Mouse (Mus musculus): ENCODE data around the gene Aes. TPM values are rescaled to one million over a fixed set of nuclear protein-coding genes. Genes with fewer than 3 reads are reported as not detected.

Aes gene
- 632 and 683 TPM in 2 replicates for polyA plus RNA-seq (2015; fragmentation: Nextera tagmentation; extraction: Ambion mirVana)

- H3K9ac ChIP-seq (replicated peaks; ENCODE audit: low read depth, low read length), result peak within 1 kb of the TSS; percentile 99
- H3K27me3 ChIP-seq (replicated peaks; ENCODE audit: control insufficient read depth, insufficient read depth, low read length), result no peaks in the 10 kb centered on the region
- no peaks in the 10 kb centered on the region; the same call in 1 of the 2 replicates for H3K36me3 ChIP-seq (ENCODE audit: control insufficient read depth, insufficient read depth)
- 2% methylated on average over 11 of the region's 53 CpGs for WGBS
- peak within 1 kb of the TSS; percentile 89 for H3K4me2 ChIP-seq (ENCODE audit: low read length)
- ATAC-seq, result peak; percentile 77
- H3K4me3 ChIP-seq (replicated peaks; ENCODE audit: low read length), result peak within 1 kb of the TSS; percentile 89
- H3K27ac ChIP-seq (ENCODE audit: low read length), result peak within 1 kb of the TSS; percentile 86
- peaks cover 42% of the 10 kb centered on the region for H3K4me1 ChIP-seq (replicated peaks; ENCODE audit: control insufficient read depth, insufficient read depth, low read length)
- H3K9me3 ChIP-seq (ENCODE audit: control insufficient read depth, low read length), result no peaks in the 10 kb centered on the region
These were observed at the start of gene Aes for GRCm38 (mm10) chr10:81559163-81559626. TSS of gene Aes (plus strand) at chr10:81559488.

GRCm38 (mm10) chr10:81510246-81510810 lies 49.0 kb upstream of the Aes start:
- Histone ChIP-seq H3K36me3 (ENCODE audit: control insufficient read depth, insufficient read depth) (no peaks in the 10 kb centered on the region), H3K4me1 (replicated peaks; ENCODE audit: control insufficient read depth, insufficient read depth, low read length) (no peaks in the 10 kb centered on the region), H3K9me3 (ENCODE audit: control insufficient read depth, low read length) (no peaks in the 10 kb centered on the region), H3K27me3 (replicated peaks; ENCODE audit: control insufficient read depth, insufficient read depth, low read length) (no peaks in the 10 kb centered on the region), H3K27ac (ENCODE audit: low read length) (no peak overlapping the region), H3K4me2 (ENCODE audit: low read length) (no peak overlapping the region), H3K9ac (replicated peaks; ENCODE audit: low read depth, low read length) (no peak overlapping the region), H3K4me3 (replicated peaks; ENCODE audit: low read length) (no peak overlapping the region)
- 82% methylated on average over 14 of the region's 14 CpGs for WGBS
- no peak for ATAC-seq

GRCm38 (mm10) chr10:81513798-81514197 lies 45.5 kb upstream of the Aes start:
- no peak overlapping the region for H3K4me3 ChIP-seq (replicated peaks; ENCODE audit: low read length)
- no peaks in the 10 kb centered on the region for H3K9me3 ChIP-seq (ENCODE audit: control insufficient read depth, low read length)
- no peaks in the 10 kb centered on the region for H3K36me3 ChIP-seq (ENCODE audit: control insufficient read depth, insufficient read depth)
- H3K27me3 ChIP-seq (replicated peaks; ENCODE audit: control insufficient read depth, insufficient read depth, low read length), result no peaks in the 10 kb centered on the region
- no peak overlapping the region for H3K27ac ChIP-seq (ENCODE audit: low read length)
- no peak overlapping the region for H3K9ac ChIP-seq (replicated peaks; ENCODE audit: low read depth, low read length)
- no peaks in the 10 kb centered on the region for H3K4me1 ChIP-seq (replicated peaks; ENCODE audit: control insufficient read depth, insufficient read depth, low read length)
- H3K4me2 ChIP-seq (ENCODE audit: low read length), result no peak overlapping the region
- ATAC-seq, result no peak
- WGBS, result 85% methylated on average over 5 of the region's 5 CpGs

DNA sequence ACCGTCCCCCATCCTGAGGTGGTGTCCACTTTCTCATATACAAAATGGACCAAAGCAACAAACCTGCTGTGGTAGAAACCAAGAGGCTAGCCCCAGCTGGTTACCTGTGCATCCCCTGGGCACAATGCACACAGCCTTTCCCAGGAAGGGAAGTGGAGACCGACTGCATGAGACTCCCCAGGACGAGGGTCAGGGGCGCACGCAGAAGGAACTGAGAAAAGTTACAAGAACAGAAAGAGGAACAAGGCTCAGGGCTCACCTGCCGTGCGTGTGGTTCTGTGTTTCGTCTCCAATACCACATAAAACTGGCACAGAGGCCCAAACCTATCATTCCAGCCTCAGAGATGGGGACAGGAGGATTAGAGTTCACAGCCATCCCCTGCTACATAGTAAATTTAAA lies 42.1 kb upstream of the Aes start:
- Histone ChIP-seq H3K27ac (ENCODE audit: low read length) (no peak overlapping the region), H3K36me3 (ENCODE audit: control insufficient read depth, insufficient read depth) (no peaks in the 10 kb centered on the region), H3K27me3 (replicated peaks; ENCODE audit: control insufficient read depth, insufficient read depth, low read length) (no peaks in the 10 kb centered on the region), H3K9me3 (ENCODE audit: control insufficient read depth, low read length) (no peaks in the 10 kb centered on the region), H3K9ac (replicated peaks; ENCODE audit: low read depth, low read length) (no peak overlapping the region), H3K4me1 (replicated peaks; ENCODE audit: control insufficient read depth, insufficient read depth, low read length) (no peaks in the 10 kb centered on the region), H3K4me2 (ENCODE audit: low read length) (no peak overlapping the region), H3K4me3 (replicated peaks; ENCODE audit: low read length) (no peak overlapping the region)
- 80% methylated on average over 8 of the region's 8 CpGs for WGBS
- no peak for ATAC-seq

- H3K27ac ChIP-seq (ENCODE audit: low read length), result no peak overlapping the region
- H3K36me3 ChIP-seq (ENCODE audit: control insufficient read depth, insufficient read depth), result no peaks in the 10 kb centered on the region
- 15% methylated on average over 4 of the region's 4 CpGs for WGBS
- no peak overlapping the region for H3K4me3 ChIP-seq (replicated peaks; ENCODE audit: low read length)
- H3K9ac ChIP-seq (replicated peaks; ENCODE audit: low read depth, low read length), result no peak overlapping the region
- no peaks in the 10 kb centered on the region for H3K4me1 ChIP-seq (replicated peaks; ENCODE audit: control insufficient read depth, insufficient read depth, low read length)
- H3K27me3 ChIP-seq (replicated peaks; ENCODE audit: control insufficient read depth, insufficient read depth, low read length), result no peaks in the 10 kb centered on the region
- no peak overlapping the region for H3K4me2 ChIP-seq (ENCODE audit: low read length)
- no peaks in the 10 kb centered on the region for H3K9me3 ChIP-seq (ENCODE audit: control insufficient read depth, low read length)
- no peak for ATAC-seq
These were observed 40.7 kb upstream of the Aes start for GRCm38 (mm10) chr10:81518546-81518945.

GRCm38 (mm10) chr10:81519227-81519977 lies 39.9 kb upstream of the Aes start:
- Histone ChIP-seq H3K9ac (replicated peaks; ENCODE audit: low read depth, low read length) (no peak overlapping the region), H3K27me3 (replicated peaks; ENCODE audit: control insufficient read depth, insufficient read depth, low read length) (peaks cover 3% of the 10 kb centered on the region; the same call in 1 of the 2 replicates), H3K36me3 (ENCODE audit: control insufficient read depth, insufficient read depth) (no peaks in the 10 kb centered on the region), H3K4me1 (replicated peaks; ENCODE audit: control insufficient read depth, insufficient read depth, low read length) (no peaks in the 10 kb centered on the region), H3K27ac (ENCODE audit: low read length) (no peak overlapping the region), H3K9me3 (ENCODE audit: control insufficient read depth, low read length) (no peaks in the 10 kb centered on the region), H3K4me2 (ENCODE audit: low read length) (no peak overlapping the region), H3K4me3 (replicated peaks; ENCODE audit: low read length) (no peak overlapping the region)
- no peak for ATAC-seq
- 91% methylated on average over 6 of the region's 6 CpGs for WGBS

DNA sequence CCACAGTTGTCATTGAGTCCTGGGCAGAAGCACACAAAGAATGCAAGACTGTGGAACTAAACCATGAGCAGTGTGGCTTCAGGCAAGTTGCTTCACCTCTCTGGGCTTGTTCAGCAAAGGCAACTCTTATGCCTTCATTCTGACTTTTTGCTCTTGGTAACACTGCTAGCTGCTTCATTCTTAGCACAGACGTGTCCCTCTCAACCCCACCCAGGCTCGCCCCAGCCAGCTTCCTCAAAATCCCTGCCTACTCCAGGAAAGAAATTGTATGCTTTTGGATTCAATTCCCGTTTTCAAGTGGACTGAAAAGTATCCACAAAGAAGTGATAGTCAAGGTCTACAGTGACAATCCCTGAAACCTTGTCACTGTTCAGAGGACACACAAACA lies 39.3 kb upstream of the Aes start:
- no peak overlapping the region for H3K27ac ChIP-seq (ENCODE audit: low read length)
- no peak overlapping the region for H3K9ac ChIP-seq (replicated peaks; ENCODE audit: low read depth, low read length)
- peaks cover 3% of the 10 kb centered on the region; the same call in 1 of the 2 replicates for H3K27me3 ChIP-seq (replicated peaks; ENCODE audit: control insufficient read depth, insufficient read depth, low read length)
- no peak overlapping the region for H3K4me3 ChIP-seq (replicated peaks; ENCODE audit: low read length)
- no peak for ATAC-seq
- H3K4me1 ChIP-seq (replicated peaks; ENCODE audit: control insufficient read depth, insufficient read depth, low read length), result no peaks in the 10 kb centered on the region
- H3K4me2 ChIP-seq (ENCODE audit: low read length), result no peak overlapping the region
- no peaks in the 10 kb centered on the region for H3K9me3 ChIP-seq (ENCODE audit: control insufficient read depth, low read length)
- H3K36me3 ChIP-seq (ENCODE audit: control insufficient read depth, insufficient read depth), result no peaks in the 10 kb centered on the region
- 77% methylated on average over 3 of the region's 3 CpGs for WGBS

- 75% methylated on average over 6 of the region's 6 CpGs for WGBS
- no peaks in the 10 kb centered on the region for H3K4me1 ChIP-seq (replicated peaks; ENCODE audit: control insufficient read depth, insufficient read depth, low read length)
- ATAC-seq, result no peak
- no peak overlapping the region for H3K4me3 ChIP-seq (replicated peaks; ENCODE audit: low read length)
- H3K9me3 ChIP-seq (ENCODE audit: control insufficient read depth, low read length), result no peaks in the 10 kb centered on the region
- no peak overlapping the region for H3K9ac ChIP-seq (replicated peaks; ENCODE audit: low read depth, low read length)
- no peak overlapping the region for H3K4me2 ChIP-seq (ENCODE audit: low read length)
- peaks cover 3% of the 10 kb centered on the region; the same call in 1 of the 2 replicates for H3K27me3 ChIP-seq (replicated peaks; ENCODE audit: control insufficient read depth, insufficient read depth, low read length)
- H3K36me3 ChIP-seq (ENCODE audit: control insufficient read depth, insufficient read depth), result no peaks in the 10 kb centered on the region
- H3K27ac ChIP-seq (ENCODE audit: low read length), result no peak overlapping the region
These were observed 36.1 kb upstream of the Aes start for GRCm38 (mm10) chr10:81523142-81523541.

GRCm38 (mm10) chr10:81523570-81523969 lies 35.7 kb upstream of the Aes start:
- no peaks in the 10 kb centered on the region for H3K36me3 ChIP-seq (ENCODE audit: control insufficient read depth, insufficient read depth)
- 25% methylated on average over 19 of the region's 19 CpGs for WGBS
- no peaks in the 10 kb centered on the region for H3K4me1 ChIP-seq (replicated peaks; ENCODE audit: control insufficient read depth, insufficient read depth, low read length)
- H3K27ac ChIP-seq (ENCODE audit: low read length), result no peak overlapping the region
- no peak for ATAC-seq
- no peak overlapping the region for H3K4me3 ChIP-seq (replicated peaks; ENCODE audit: low read length)
- H3K4me2 ChIP-seq (ENCODE audit: low read length), result no peak overlapping the region
- peaks cover 3% of the 10 kb centered on the region; the same call in 1 of the 2 replicates for H3K27me3 ChIP-seq (replicated peaks; ENCODE audit: control insufficient read depth, insufficient read depth, low read length)
- H3K9ac ChIP-seq (replicated peaks; ENCODE audit: low read depth, low read length), result no peak overlapping the region
- H3K9me3 ChIP-seq (ENCODE audit: control insufficient read depth, low read length), result no peaks in the 10 kb centered on the region

All from forebrain, embryonic 16.5 days (tissue).